Mouse (Mus musculus): Measurements from ENCODE around the gene Srsy.
"Not testable (repeated sequence)": the region's sequence is repeated elsewhere in the genome, so short reads cannot be mapped to it uniquely, and the experiment has no call there.

The Srsy gene

DNA sequence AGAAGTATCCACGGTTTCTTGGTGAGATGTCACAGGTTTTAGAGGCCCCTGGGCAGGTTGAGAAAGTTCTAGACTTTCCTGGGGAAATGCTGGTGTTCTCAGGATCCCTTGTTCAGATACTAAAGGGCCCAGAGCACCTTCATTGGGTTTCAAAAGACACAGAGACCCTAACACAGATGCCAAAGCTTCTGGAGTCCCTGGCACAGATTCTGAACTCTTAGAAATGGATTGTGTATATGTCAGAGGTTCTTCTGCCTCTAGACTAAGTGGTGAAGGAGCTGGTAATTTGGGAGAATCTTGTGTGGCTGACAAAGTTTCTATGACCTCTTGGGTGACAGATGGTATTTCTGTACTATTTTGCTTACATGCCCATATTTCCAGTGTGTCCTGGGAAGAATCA, at the start of gene Srsy:
Gene Srsy, minus strand, starts transcription at position 101 of the 400 bp plus-strand sequence.
- DNase-seq (ENCODE audit: low read depth, low spot score): not testable (repeated sequence)
